Comparison of ENCODE assay signal across 21 mouse cellular contexts in the genomic region with DNA sequence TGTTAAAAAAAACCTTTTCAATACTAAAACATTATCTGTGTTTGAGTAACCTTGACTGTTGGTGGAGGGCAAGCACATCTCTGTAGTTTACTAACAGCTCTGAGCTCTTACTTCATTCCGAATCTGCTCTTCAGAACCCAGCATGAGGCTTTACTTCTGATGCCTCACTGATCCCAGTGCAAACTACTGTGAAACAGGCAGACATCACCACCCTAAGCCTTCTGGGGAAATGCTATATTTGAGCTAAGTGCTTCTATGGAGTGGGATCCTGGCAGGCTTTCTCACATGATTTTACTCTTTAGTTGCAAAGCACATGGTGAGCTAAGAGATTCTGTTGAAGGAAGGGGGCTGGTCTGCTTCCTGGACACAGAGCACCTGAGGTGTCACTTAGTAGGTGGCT.
DNase-seq lines count a peak whose midpoint lies in the region; ATAC-seq and TF ChIP-seq lines count a peak whose summit lies in the region.
"Had no signal": no experiment of that assay in that cellular context is flagged by ENCODE, and none has a peak within 500 bp of the region (broad histone marks: within the 10 kb centered on the region; RNA-seq: fewer than 3 reads in every experiment).

No protein-coding gene starts in this region.

- ATAC-seq in heart, embryonic 16.5 days (replicated peaks; ENCODE audit: extremely low read depth, insufficient read depth, low FRiP score) = no peak
- ATAC-seq: forebrain, embryonic 14.5 days; intestine, embryonic 15.5 days had no signal

- 36% methylated on average over 1 of the region's 1 CpGs for WGBS in heart, adult 2 months
- 49% methylated on average over 1 of the region's 1 CpGs for WGBS in heart, embryonic 16.5 days

- peaks cover 5% of the 10 kb centered on the region for H3K36me3 ChIP-seq in heart, adult 2 months (ENCODE audit: control insufficient read depth, insufficient read depth, low read length)
- H3K36me3 ChIP-seq in heart, embryonic 16.5 days (ENCODE audit: control insufficient read depth, insufficient read depth) = no peaks in the 10 kb centered on the region
- H3K36me3 ChIP-seq: embryonic facial prominence, embryonic 12.5 days; hindbrain, embryonic 15.5 days; intestine, embryonic 15.5 days; limb, embryonic 15.5 days; liver, embryonic 15.5 days; midbrain, embryonic 12.5 days; neural tube, embryonic 12.5 days; stomach, embryonic 15.5 days had no signal

- H3K79me2 ChIP-seq in heart, adult 2 months (replicated peaks; ENCODE audit: control insufficient read depth, insufficient read depth, low read length) = no peaks in the 10 kb centered on the region; the same call in 1 of the 2 replicates

- no peak overlapping the region for H3K4me3 ChIP-seq in heart, adult 2 months
- no peak overlapping the region for H3K4me3 ChIP-seq in heart, embryonic 16.5 days (ENCODE audit: low read length)
- H3K4me3 ChIP-seq: embryonic facial prominence, embryonic 12.5 days; hindbrain, embryonic 15.5 days; intestine, embryonic 15.5 days; limb, embryonic 15.5 days; liver, embryonic 15.5 days; midbrain, embryonic 12.5 days; neural tube, embryonic 12.5 days; stomach, embryonic 15.5 days had no signal

- intact Hi-C loops in heart, adult 2 months (cut with DNase I) = no loop called here

- no peak for DNase-seq in heart, adult 2 months
- DNase-seq in heart, adult 11 months = no peak
- no peak for DNase-seq in heart, adult 9 months (ENCODE audit: low spot score in 2 of 2)
- DNase-seq in right cerebral cortex, postnatal 25 days = peak; percentile 20
- DNase-seq in right cerebral cortex, adult 2 months (ENCODE audit: low spot score in 2 of 2) = no peak
- DNase-seq in adipocyte (ENCODE audit: low spot score) = no peak
- DNase-seq: B cell, adult 2 months; kidney, postnatal 36 days; right cerebral cortex, postnatal 14 days; thymus, adult 2 months had no signal

- TF ChIP-seq POLR2A in heart, adult 2 months (IDR thresholded peaks at IDR 0.05; ENCODE audit: insufficient read depth, low read depth, low read length) = no peak

- H3K9ac ChIP-seq in heart, adult 2 months (ENCODE audit: low read depth, low read length) = no peak overlapping the region
- no peak overlapping the region; the same call in 1 of the 2 replicates for H3K9ac ChIP-seq in heart, embryonic 16.5 days (ENCODE audit: low read length)
- H3K9ac ChIP-seq: embryonic facial prominence, embryonic 12.5 days; hindbrain, embryonic 15.5 days; intestine, embryonic 15.5 days; limb, embryonic 15.5 days; liver, embryonic 15.5 days; midbrain, embryonic 12.5 days; neural tube, embryonic 12.5 days; stomach, embryonic 15.5 days had no signal

- H3K4me1 ChIP-seq in heart, adult 2 months (ENCODE audit: control insufficient read depth, insufficient read depth, low read length) = peaks cover 7% of the 10 kb centered on the region
- H3K4me1 ChIP-seq in heart, embryonic 16.5 days (ENCODE audit: control insufficient read depth, insufficient read depth, low read length) = peaks cover 40% of the 10 kb centered on the region
- H3K4me1 ChIP-seq: intestine, embryonic 15.5 days; liver, embryonic 15.5 days; midbrain, embryonic 12.5 days; neural tube, embryonic 12.5 days; stomach, embryonic 15.5 days had no signal

- no peak for TF ChIP-seq EP300 in heart, adult 2 months (IDR thresholded peaks at IDR 0.05; ENCODE audit: insufficient read depth, low read depth, low read length)

- H3K27me3 ChIP-seq in heart, adult 2 months (ENCODE audit: control insufficient read depth, insufficient read depth, low read length) = no peaks in the 10 kb centered on the region
- H3K27me3 ChIP-seq in heart, embryonic 16.5 days (ENCODE audit: control insufficient read depth, insufficient read depth, low read length) = no peaks in the 10 kb centered on the region
- H3K27me3 ChIP-seq: embryonic facial prominence, embryonic 12.5 days; hindbrain, embryonic 15.5 days; intestine, embryonic 15.5 days; limb, embryonic 15.5 days; liver, embryonic 15.5 days; midbrain, embryonic 12.5 days; neural tube, embryonic 12.5 days; stomach, embryonic 15.5 days had no signal

- no peak overlapping the region for H3K4me2 ChIP-seq in heart, embryonic 16.5 days (ENCODE audit: low read depth, low read length)
- H3K4me2 ChIP-seq: embryonic facial prominence, embryonic 12.5 days; hindbrain, embryonic 15.5 days; intestine, embryonic 15.5 days; limb, embryonic 15.5 days; liver, embryonic 15.5 days; midbrain, embryonic 12.5 days; neural tube, embryonic 12.5 days; stomach, embryonic 15.5 days had no signal

- no peak for TF ChIP-seq CTCF in heart, adult 2 months (IDR thresholded peaks at IDR 0.05)

- H3K27ac ChIP-seq in heart, adult 2 months = peak overlapping the region; percentile 74
- H3K27ac ChIP-seq in heart, embryonic 16.5 days (ENCODE audit: low read length) = peak overlapping the region; percentile 53
- H3K27ac ChIP-seq: embryonic facial prominence, embryonic 12.5 days; hindbrain, embryonic 15.5 days; intestine, embryonic 15.5 days; limb, embryonic 15.5 days; liver, embryonic 15.5 days; macrophage; midbrain, embryonic 12.5 days; neural tube, embryonic 12.5 days; stomach, embryonic 15.5 days had no signal

- no peaks in the 10 kb centered on the region for H3K9me3 ChIP-seq in heart, embryonic 16.5 days (replicated peaks; ENCODE audit: control insufficient read depth, low read length)
- H3K9me3 ChIP-seq: embryonic facial prominence, embryonic 12.5 days; hindbrain, embryonic 15.5 days; intestine, embryonic 15.5 days; limb, embryonic 15.5 days; liver, embryonic 15.5 days; midbrain, embryonic 12.5 days; neural tube, embryonic 12.5 days; stomach, embryonic 15.5 days had no signal
